Mouse (Mus musculus): ENCODE results near the gene Chkb. TPM values are rescaled to one million over a fixed set of nuclear protein-coding genes. Genes with fewer than 3 reads are reported as not detected.
A peak's percentile ranks its signal among the peaks of the same experiment; 100 is the strongest.

Gene Chkb
- polyA plus RNA-seq, 1 experiment = 126 TPM

DNA sequence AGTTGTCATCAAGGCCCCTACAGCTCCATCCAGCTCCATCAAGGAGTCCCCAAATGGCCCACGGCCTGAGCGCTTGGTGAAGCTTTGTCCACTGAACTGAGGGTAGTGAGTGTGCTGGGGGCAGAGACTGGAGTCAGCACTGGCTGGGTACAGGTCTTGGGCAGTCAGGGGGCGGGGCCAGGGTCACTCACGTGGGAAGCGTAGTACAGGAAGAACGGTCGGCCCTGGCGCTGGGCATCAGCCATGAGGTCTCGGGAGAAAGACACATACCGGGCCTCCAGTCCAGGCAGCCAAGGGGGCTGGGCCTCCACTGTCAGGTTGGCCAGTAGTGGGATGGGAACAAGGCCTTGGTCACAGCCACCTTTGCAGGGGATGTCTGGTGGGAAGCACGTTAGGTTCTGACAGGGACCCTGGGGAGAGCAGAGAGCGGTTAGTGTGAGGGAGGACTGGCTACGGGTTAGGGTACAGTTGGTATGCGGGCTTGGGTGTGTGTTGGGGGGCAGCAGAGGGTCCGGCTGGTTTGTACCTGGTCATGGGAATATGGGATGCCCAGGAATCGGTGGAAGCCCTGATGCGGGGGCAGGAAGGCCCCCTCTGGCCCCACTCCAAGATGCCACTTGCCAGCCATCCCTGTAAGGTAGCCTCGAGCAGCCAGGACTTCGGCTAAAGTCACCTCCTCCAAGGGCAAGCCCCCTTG lies 45.0 kb upstream of the Chkb start:
- Histone ChIP-seq H3K4me3 (replicated peaks; ENCODE audit: control insufficient read depth, low read depth, low read length) (no peak overlapping the region), H3K27ac (ENCODE audit: control insufficient read depth, insufficient read depth, low read depth, low read length, poor library complexity) (no peak overlapping the region), H3K4me1 (ENCODE audit: control insufficient read depth, insufficient read depth, low read length) (no peaks in the 10 kb centered on the region; the same call in 1 of the 2 replicates)
- TF ChIP-seq CTCF (IDR thresholded peaks at IDR 0.05; ENCODE audit: control insufficient read depth, insufficient read depth, low read length) (no peak), POLR2A (IDR thresholded peaks at IDR 0.05; ENCODE audit: borderline replicate concordance, control insufficient read depth, low read depth, low read length) (peak; percentile 16; the same call in 1 of the 2 replicates)
- 91% methylated on average over 19 of the region's 19 CpGs for WGBS

- WGBS = 91% methylated on average over 8 of the region's 8 CpGs
- H3K4me3 ChIP-seq (replicated peaks; ENCODE audit: control insufficient read depth, low read depth, low read length) = no peak overlapping the region
- no peak for TF ChIP-seq CTCF (IDR thresholded peaks at IDR 0.05; ENCODE audit: control insufficient read depth, insufficient read depth, low read length)
- no peak for TF ChIP-seq POLR2A (IDR thresholded peaks at IDR 0.05; ENCODE audit: borderline replicate concordance, control insufficient read depth, low read depth, low read length)
- H3K27ac ChIP-seq (ENCODE audit: control insufficient read depth, insufficient read depth, low read depth, low read length, poor library complexity) = no peak overlapping the region
- H3K4me1 ChIP-seq (ENCODE audit: control insufficient read depth, insufficient read depth, low read length) = no peaks in the 10 kb centered on the region; the same call in 1 of the 2 replicates
These were observed 44.2 kb upstream of the Chkb start for GRCm38 (mm10) chr15:89473921-89474320.

- WGBS = 81% methylated on average over 9 of the region's 9 CpGs
These were observed 43.7 kb upstream of the Chkb start for GRCm38 (mm10) chr15:89473370-89473769.

DNA sequence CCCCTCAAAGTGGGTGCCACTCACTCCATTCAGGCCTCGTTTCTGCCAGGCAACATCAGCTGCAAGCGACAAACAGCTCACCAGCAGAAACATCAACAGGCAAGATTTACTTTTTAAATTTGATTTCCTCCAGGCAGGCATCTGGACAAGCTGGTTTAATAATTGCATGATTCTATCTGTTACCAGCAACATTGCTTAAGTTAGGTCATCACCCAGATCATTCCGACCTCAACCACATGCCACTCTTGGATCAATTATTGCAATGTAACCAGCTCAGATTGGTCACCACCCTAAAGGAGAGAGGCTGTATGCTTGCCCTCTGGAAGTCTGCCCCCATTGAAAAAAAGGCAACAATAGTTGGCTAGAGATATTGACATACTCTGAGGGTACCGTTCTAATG lies 41.8 kb upstream of the Chkb start:
- WGBS = 82% methylated on average over 4 of the region's 4 CpGs
- Histone ChIP-seq H3K27ac (ENCODE audit: control insufficient read depth, insufficient read depth, low read depth, low read length, poor library complexity) (no peak overlapping the region), H3K4me3 (replicated peaks; ENCODE audit: control insufficient read depth, low read depth, low read length) (no peak overlapping the region), H3K4me1 (ENCODE audit: control insufficient read depth, insufficient read depth, low read length) (no peaks in the 10 kb centered on the region; the same call in 1 of the 2 replicates)
- TF ChIP-seq CTCF (IDR thresholded peaks at IDR 0.05; ENCODE audit: control insufficient read depth, insufficient read depth, low read length) (no peak), POLR2A (IDR thresholded peaks at IDR 0.05; ENCODE audit: borderline replicate concordance, control insufficient read depth, low read depth, low read length) (no peak)

More at GRCm38 (mm10) chr15:89473370-89473769, 43.7 kb upstream of the Chkb start:
- Histone ChIP-seq H3K4me1 (ENCODE audit: control insufficient read depth, insufficient read depth, low read length) (no peaks in the 10 kb centered on the region; the same call in 1 of the 2 replicates), H3K27ac (ENCODE audit: control insufficient read depth, insufficient read depth, low read depth, low read length, poor library complexity) (no peak overlapping the region), H3K4me3 (replicated peaks; ENCODE audit: control insufficient read depth, low read depth, low read length) (no peak overlapping the region)
- TF ChIP-seq POLR2A (IDR thresholded peaks at IDR 0.05; ENCODE audit: borderline replicate concordance, control insufficient read depth, low read depth, low read length) (no peak), CTCF (IDR thresholded peaks at IDR 0.05; ENCODE audit: control insufficient read depth, insufficient read depth, low read length) (no peak)

DNA sequence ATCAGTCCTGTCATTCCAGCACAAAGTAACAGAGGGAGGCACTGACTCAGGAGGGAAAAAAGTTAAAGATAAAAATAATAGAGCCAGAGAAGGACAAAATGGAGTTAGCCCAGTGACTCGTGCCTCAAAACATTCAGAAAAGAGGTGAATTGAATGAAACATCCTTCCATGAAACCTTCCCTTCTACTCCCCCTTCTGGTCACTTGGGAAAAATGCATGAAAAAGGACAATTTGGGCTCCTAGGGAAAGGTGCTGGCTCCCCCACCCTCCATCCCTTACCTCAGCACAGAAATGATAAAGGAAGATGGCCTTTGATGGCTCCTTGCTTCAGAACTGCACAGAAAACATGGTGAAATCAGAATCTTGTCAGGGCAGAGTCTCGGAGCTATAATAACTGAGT lies 38.9 kb upstream of the Chkb start:
- H3K4me1 ChIP-seq (ENCODE audit: control insufficient read depth, insufficient read depth, low read length) = no peaks in the 10 kb centered on the region
- TF ChIP-seq CTCF (IDR thresholded peaks at IDR 0.05; ENCODE audit: control insufficient read depth, insufficient read depth, low read length) (peak; percentile 8; the same call in 1 of the 2 replicates), POLR2A (IDR thresholded peaks at IDR 0.05; ENCODE audit: borderline replicate concordance, control insufficient read depth, low read depth, low read length) (no peak)
- no peak overlapping the region for H3K4me3 ChIP-seq (replicated peaks; ENCODE audit: control insufficient read depth, low read depth, low read length)
- H3K27ac ChIP-seq (ENCODE audit: control insufficient read depth, insufficient read depth, low read depth, low read length, poor library complexity) = no peak overlapping the region
- 26% methylated on average over 2 of the region's 2 CpGs for WGBS

GRCm38 (mm10) chr15:89465052-89465451 lies 35.3 kb upstream of the Chkb start:
- WGBS = 32% methylated on average over 1 of the region's 1 CpGs
- Histone ChIP-seq H3K4me3 (replicated peaks; ENCODE audit: control insufficient read depth, low read depth, low read length) (no peak overlapping the region), H3K4me1 (ENCODE audit: control insufficient read depth, insufficient read depth, low read length) (no peaks in the 10 kb centered on the region), H3K27ac (ENCODE audit: control insufficient read depth, insufficient read depth, low read depth, low read length, poor library complexity) (no peak overlapping the region)
- TF ChIP-seq POLR2A (IDR thresholded peaks at IDR 0.05; ENCODE audit: borderline replicate concordance, control insufficient read depth, low read depth, low read length) = no peak
- no peak for TF ChIP-seq CTCF (IDR thresholded peaks at IDR 0.05; ENCODE audit: control insufficient read depth, insufficient read depth, low read length)

- WGBS = 36% methylated on average over 5 of the region's 5 CpGs
- no peak for TF ChIP-seq POLR2A (IDR thresholded peaks at IDR 0.05; ENCODE audit: borderline replicate concordance, control insufficient read depth, low read depth, low read length)
- no peak for TF ChIP-seq CTCF (IDR thresholded peaks at IDR 0.05; ENCODE audit: control insufficient read depth, insufficient read depth, low read length)
- Histone ChIP-seq H3K4me3 (replicated peaks; ENCODE audit: control insufficient read depth, low read depth, low read length) (no peak overlapping the region), H3K4me1 (ENCODE audit: control insufficient read depth, insufficient read depth, low read length) (peaks cover 1% of the 10 kb centered on the region; the same call in 1 of the 2 replicates), H3K27ac (ENCODE audit: control insufficient read depth, insufficient read depth, low read depth, low read length, poor library complexity) (no peak overlapping the region)
These were observed 33.9 kb upstream of the Chkb start for GRCm38 (mm10) chr15:89463334-89464235.

DNA sequence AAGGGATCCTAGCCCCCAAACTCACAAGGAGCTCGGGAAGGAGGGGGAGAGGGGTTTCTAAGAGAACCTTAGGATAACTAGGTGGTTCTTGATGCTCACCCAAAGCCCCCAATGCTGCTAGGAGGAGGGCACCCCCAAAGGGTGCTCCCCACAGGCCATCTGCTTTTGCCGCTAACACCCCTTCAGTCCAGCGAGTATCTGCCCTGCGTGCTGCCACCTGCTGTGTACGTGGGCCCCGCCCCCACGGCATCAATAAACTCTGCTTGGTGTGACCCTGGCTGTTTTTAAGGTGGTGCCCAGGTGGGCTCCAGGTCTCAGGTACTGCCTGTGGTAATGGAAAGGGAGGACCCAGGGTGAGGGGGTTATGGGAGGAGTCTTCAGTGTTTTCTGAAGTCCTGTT lies 32.5 kb upstream of the Chkb start:
- peaks cover 1% of the 10 kb centered on the region; the same call in 1 of the 2 replicates for H3K4me1 ChIP-seq (ENCODE audit: control insufficient read depth, insufficient read depth, low read length)
- H3K4me3 ChIP-seq (replicated peaks; ENCODE audit: control insufficient read depth, low read depth, low read length) = no peak overlapping the region
- 81% methylated on average over 7 of the region's 7 CpGs for WGBS
- H3K27ac ChIP-seq (ENCODE audit: control insufficient read depth, insufficient read depth, low read depth, low read length, poor library complexity) = no peak overlapping the region
- no peak for TF ChIP-seq CTCF (IDR thresholded peaks at IDR 0.05; ENCODE audit: control insufficient read depth, insufficient read depth, low read length)
- no peak for TF ChIP-seq POLR2A (IDR thresholded peaks at IDR 0.05; ENCODE audit: borderline replicate concordance, control insufficient read depth, low read depth, low read length)

All from bone marrow, adult 2 months (tissue).